Mouse (Mus musculus): ENCODE data around the gene Ubtf. TPM values are rescaled to one million over a fixed set of nuclear protein-coding genes. Genes with fewer than 3 reads are reported as not detected.

Ubtf gene
- polyA plus RNA-seq, 1 experiment from 2014 or later = 70.5 TPM

DNA sequence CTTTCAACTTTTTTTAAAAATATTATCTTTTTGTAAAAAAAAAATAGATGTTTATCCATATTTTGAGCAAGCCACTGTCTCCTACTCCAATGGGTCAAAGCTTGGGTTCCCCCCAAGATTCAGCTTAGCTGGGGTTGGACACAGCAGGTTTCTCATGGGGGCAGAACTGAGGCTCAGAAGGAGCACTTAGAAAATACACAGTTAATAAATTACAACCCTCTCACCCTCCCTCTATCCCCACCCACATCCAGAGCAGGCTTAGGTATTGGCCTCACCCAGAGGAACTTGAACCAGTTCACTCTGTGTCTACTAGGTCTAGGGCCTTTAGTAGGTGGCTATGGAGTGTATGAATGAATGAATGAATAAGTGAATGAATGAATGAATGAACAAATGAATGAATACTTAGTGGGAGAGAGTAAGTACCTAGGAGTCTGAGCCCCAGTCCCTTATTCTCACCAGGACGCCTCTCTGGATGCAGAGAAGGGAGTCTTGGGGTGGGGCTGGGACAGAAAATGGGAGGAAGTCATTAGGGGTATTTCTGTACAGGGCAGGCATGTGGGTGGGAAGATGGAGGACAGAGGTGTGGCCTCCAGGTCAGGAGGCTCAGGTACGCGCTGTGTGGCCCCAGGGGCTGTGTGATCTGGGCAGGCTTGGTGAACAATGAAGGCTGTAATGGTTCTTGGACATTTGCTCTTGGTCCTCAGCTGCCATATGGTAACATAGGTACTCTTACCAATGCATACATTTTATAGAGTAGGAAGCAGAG lies 29.8 kb upstream of the Ubtf start:
- Histone ChIP-seq H3K4me2 (ENCODE audit: low read depth, low read length) (no peak overlapping the region), H3K9ac (ENCODE audit: low read length) (no peak overlapping the region), H3K4me1 (ENCODE audit: control insufficient read depth, insufficient read depth, low read length) (no peaks in the 10 kb centered on the region), H3K27me3 (ENCODE audit: control insufficient read depth, insufficient read depth, low read length) (no peaks in the 10 kb centered on the region), H3K9me3 (replicated peaks; ENCODE audit: control insufficient read depth, low read length) (no peaks in the 10 kb centered on the region), H3K4me3 (replicated peaks; ENCODE audit: low read length) (no peak overlapping the region), H3K27ac (ENCODE audit: low read length) (no peak overlapping the region), H3K36me3 (ENCODE audit: control insufficient read depth, insufficient read depth, low read length) (no peaks in the 10 kb centered on the region)
- 71% methylated on average over 3 of the region's 3 CpGs for WGBS
- ATAC-seq (ENCODE audit: insufficient read depth, low FRiP score) = no peak; the same call in 1 of the 2 replicates

DNA sequence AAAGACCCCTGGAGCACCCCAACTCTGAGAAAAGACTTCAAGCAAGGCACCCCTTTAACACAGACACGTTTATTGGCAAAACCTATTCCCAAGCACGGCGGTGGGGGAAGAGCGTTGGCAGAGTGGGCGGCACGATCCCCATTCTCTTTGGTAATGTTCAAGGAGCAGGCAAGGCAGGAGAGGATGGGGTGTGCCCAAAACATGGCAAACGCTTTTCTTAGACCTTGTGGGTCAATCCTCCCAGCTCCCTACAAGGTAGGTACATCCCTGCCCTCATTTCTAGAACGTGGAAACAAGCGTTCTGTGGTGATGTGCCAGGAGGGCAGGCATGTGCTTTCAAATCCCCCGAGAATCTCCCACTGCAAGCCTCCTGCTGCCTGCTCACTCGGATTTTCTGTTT lies 29.2 kb upstream of the Ubtf start:
- Histone ChIP-seq H3K27me3 (ENCODE audit: control insufficient read depth, insufficient read depth, low read length) (no peaks in the 10 kb centered on the region), H3K9ac (ENCODE audit: low read length) (no peak overlapping the region), H3K36me3 (ENCODE audit: control insufficient read depth, insufficient read depth, low read length) (no peaks in the 10 kb centered on the region), H3K4me3 (replicated peaks; ENCODE audit: low read length) (no peak overlapping the region), H3K9me3 (replicated peaks; ENCODE audit: control insufficient read depth, low read length) (no peaks in the 10 kb centered on the region), H3K27ac (ENCODE audit: low read length) (no peak overlapping the region), H3K4me2 (ENCODE audit: low read depth, low read length) (no peak overlapping the region), H3K4me1 (ENCODE audit: control insufficient read depth, insufficient read depth, low read length) (no peaks in the 10 kb centered on the region)
- WGBS = 89% methylated on average over 11 of the region's 11 CpGs
- ATAC-seq (ENCODE audit: insufficient read depth, low FRiP score) = no peak

DNA sequence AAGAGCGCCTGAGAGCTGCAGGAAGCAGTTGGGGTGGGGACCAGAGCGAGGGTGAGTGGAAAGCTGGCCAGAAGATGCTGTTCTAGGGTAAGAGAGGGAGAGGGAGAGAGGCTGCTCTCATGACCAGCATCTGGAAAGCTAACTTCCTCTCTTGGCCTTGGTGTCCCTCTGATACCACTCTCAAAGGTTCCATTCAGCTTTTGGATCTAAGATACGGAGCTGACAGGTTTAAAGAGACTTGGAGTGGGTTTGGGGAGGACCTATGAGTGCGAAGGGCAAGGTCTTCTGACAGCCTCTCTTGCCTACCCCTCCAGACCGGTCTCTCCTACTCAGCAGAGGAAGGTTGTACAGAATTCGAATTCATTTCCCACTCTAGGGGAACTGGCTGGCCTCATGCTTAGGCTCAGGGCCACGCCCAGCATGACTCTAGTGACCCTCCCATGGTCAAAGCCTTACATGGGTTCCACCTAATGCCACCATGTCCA lies 28.6 kb upstream of the Ubtf start:
- no peaks in the 10 kb centered on the region for H3K9me3 ChIP-seq (replicated peaks; ENCODE audit: control insufficient read depth, low read length)
- no peak overlapping the region for H3K4me2 ChIP-seq (ENCODE audit: low read depth, low read length)
- no peaks in the 10 kb centered on the region for H3K36me3 ChIP-seq (ENCODE audit: control insufficient read depth, insufficient read depth, low read length)
- ATAC-seq (ENCODE audit: insufficient read depth, low FRiP score) = no peak
- no peaks in the 10 kb centered on the region for H3K4me1 ChIP-seq (ENCODE audit: control insufficient read depth, insufficient read depth, low read length)
- no peak overlapping the region for H3K27ac ChIP-seq (ENCODE audit: low read length)
- 92% methylated on average over 7 of the region's 7 CpGs for WGBS
- H3K9ac ChIP-seq (ENCODE audit: low read length) = no peak overlapping the region
- no peaks in the 10 kb centered on the region for H3K27me3 ChIP-seq (ENCODE audit: control insufficient read depth, insufficient read depth, low read length)
- H3K4me3 ChIP-seq (replicated peaks; ENCODE audit: low read length) = no peak overlapping the region

DNA sequence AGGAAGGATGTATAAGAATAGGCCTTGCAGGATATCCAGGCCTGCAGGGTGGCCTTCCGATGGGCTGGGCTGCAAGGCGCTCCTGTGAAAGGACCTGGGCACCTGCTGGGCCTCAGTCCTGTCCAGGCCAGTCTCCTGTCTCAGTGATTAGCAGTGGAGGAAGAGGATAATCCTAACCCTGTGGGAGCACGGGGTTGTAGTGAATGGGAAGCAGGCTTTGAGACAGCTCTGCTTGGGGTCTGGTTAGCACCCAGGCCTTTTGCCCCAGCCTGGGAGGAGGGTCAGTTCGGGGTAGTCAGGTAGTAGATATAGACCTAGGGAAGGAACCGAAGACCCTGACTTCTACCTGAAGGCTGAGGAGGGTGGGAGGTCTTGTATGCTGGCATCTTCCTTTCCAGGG lies 28.1 kb upstream of the Ubtf start:
- H3K9me3 ChIP-seq (replicated peaks; ENCODE audit: control insufficient read depth, low read length) = no peaks in the 10 kb centered on the region
- WGBS = 73% methylated on average over 5 of the region's 5 CpGs
- H3K4me1 ChIP-seq (ENCODE audit: control insufficient read depth, insufficient read depth, low read length) = no peaks in the 10 kb centered on the region
- no peak overlapping the region for H3K4me2 ChIP-seq (ENCODE audit: low read depth, low read length)
- no peak overlapping the region for H3K27ac ChIP-seq (ENCODE audit: low read length)
- no peak overlapping the region for H3K4me3 ChIP-seq (replicated peaks; ENCODE audit: low read length)
- ATAC-seq (ENCODE audit: insufficient read depth, low FRiP score) = no peak
- no peak overlapping the region for H3K9ac ChIP-seq (ENCODE audit: low read length)
- H3K36me3 ChIP-seq (ENCODE audit: control insufficient read depth, insufficient read depth, low read length) = no peaks in the 10 kb centered on the region
- H3K27me3 ChIP-seq (ENCODE audit: control insufficient read depth, insufficient read depth, low read length) = no peaks in the 10 kb centered on the region

DNA sequence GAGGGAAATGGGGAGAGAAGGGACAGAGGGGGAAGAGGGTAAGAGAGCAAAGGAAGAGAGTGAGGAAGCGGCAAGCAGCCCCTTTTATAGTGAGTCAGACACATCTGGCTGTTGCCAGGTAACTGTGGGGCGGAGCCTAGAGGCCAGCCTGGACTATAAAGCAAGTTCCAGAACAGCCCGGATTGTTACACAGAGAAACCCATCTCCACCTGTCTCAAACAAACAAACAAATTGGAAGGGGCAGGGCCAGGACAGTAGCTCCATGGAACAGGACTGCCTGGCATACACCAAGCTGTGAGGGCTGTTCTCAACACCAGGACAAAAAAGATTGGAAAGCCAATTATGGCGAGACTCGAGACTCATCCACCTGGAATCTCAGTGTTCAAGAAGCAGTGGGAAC lies 27.4 kb upstream of the Ubtf start:
- WGBS = 63% methylated on average over 5 of the region's 5 CpGs
- Histone ChIP-seq H3K9me3 (replicated peaks; ENCODE audit: control insufficient read depth, low read length) (no peaks in the 10 kb centered on the region), H3K9ac (ENCODE audit: low read length) (no peak overlapping the region), H3K4me1 (ENCODE audit: control insufficient read depth, insufficient read depth, low read length) (no peaks in the 10 kb centered on the region), H3K36me3 (ENCODE audit: control insufficient read depth, insufficient read depth, low read length) (no peaks in the 10 kb centered on the region), H3K4me2 (ENCODE audit: low read depth, low read length) (no peak overlapping the region), H3K4me3 (replicated peaks; ENCODE audit: low read length) (no peak overlapping the region), H3K27ac (ENCODE audit: low read length) (no peak overlapping the region), H3K27me3 (ENCODE audit: control insufficient read depth, insufficient read depth, low read length) (no peaks in the 10 kb centered on the region)
- no peak for ATAC-seq (ENCODE audit: insufficient read depth, low FRiP score)

DNA sequence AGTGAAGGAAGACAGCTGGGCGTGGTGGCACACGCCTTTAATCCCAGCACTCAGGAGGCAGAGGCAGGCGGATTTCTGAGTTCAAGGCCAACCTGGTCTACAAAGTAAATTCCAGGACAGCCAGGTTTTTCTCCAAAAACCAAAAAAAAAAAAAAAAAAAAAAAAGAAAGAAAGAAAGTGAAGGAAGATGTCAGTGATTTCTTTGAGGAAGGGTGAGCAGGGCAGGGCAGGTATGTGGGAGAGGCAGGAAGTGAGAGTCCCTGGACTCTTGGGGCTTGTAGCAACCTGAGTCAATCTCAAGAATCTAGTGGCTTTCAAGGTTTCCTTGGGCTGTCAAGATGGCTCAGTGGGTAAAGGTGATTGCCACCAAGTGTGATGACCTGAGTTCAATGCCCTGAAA lies 24.9 kb upstream of the Ubtf start:
- H3K4me3 ChIP-seq (replicated peaks; ENCODE audit: low read length) = no peak overlapping the region
- no peaks in the 10 kb centered on the region for H3K9me3 ChIP-seq (replicated peaks; ENCODE audit: control insufficient read depth, low read length)
- H3K36me3 ChIP-seq (ENCODE audit: control insufficient read depth, insufficient read depth, low read length) = no peaks in the 10 kb centered on the region
- WGBS = 83% methylated on average over 3 of the region's 3 CpGs
- no peak overlapping the region for H3K27ac ChIP-seq (ENCODE audit: low read length)
- H3K4me1 ChIP-seq (ENCODE audit: control insufficient read depth, insufficient read depth, low read length) = no peaks in the 10 kb centered on the region
- no peak overlapping the region for H3K9ac ChIP-seq (ENCODE audit: low read length)
- H3K27me3 ChIP-seq (ENCODE audit: control insufficient read depth, insufficient read depth, low read length) = no peaks in the 10 kb centered on the region
- H3K4me2 ChIP-seq (ENCODE audit: low read depth, low read length) = no peak overlapping the region
- no peak for ATAC-seq (ENCODE audit: insufficient read depth, low FRiP score)

DNA sequence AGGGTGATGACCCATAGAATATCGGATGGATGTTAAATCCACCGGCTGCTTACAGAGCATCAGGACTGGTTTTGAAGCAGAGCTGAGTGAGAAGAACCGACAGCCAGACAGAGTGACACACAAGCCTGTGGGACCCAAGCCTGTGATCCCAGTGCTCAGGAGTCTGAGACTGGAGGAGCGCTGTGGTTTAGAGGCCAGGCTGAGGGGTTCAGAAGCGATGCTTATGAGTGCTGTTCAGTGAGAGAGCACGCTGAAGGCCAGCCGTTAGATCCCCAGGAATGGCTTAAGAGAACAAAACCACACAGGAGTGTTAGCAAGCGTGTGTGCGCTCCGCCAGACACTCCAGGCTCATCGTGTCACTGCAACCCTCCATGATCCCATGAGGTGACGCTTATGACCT lies 23.2 kb upstream of the Ubtf start:
- H3K9me3 ChIP-seq (replicated peaks; ENCODE audit: control insufficient read depth, low read length) = no peaks in the 10 kb centered on the region
- H3K27me3 ChIP-seq (ENCODE audit: control insufficient read depth, insufficient read depth, low read length) = no peaks in the 10 kb centered on the region
- H3K27ac ChIP-seq (ENCODE audit: low read length) = no peak overlapping the region
- H3K36me3 ChIP-seq (ENCODE audit: control insufficient read depth, insufficient read depth, low read length) = no peaks in the 10 kb centered on the region
- no peak overlapping the region for H3K4me2 ChIP-seq (ENCODE audit: low read depth, low read length)
- H3K9ac ChIP-seq (ENCODE audit: low read length) = no peak overlapping the region
- no peak overlapping the region for H3K4me3 ChIP-seq (replicated peaks; ENCODE audit: low read length)
- WGBS = 69% methylated on average over 12 of the region's 12 CpGs
- ATAC-seq (ENCODE audit: insufficient read depth, low FRiP score) = no peak
- H3K4me1 ChIP-seq (ENCODE audit: control insufficient read depth, insufficient read depth, low read length) = no peaks in the 10 kb centered on the region

DNA sequence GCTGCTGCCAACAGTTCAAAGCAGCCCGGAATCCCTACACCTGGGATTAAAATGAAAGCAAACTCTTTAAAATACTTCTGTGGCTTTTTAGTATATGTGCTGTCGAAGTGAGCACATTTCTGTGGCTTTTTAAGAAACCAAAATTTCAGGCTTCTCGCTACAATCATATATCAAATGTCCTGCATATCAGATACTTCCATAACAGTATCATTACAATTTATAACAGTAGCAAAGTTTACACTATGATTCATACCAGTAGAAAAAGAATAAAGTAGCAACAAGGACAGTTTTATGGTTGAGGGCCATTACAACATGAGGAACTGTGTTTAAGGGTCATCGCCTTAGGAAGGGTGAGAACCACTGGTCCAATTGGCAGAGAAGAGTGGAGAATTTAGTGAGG lies 21.6 kb upstream of the Ubtf start:
- no peaks in the 10 kb centered on the region for H3K36me3 ChIP-seq (ENCODE audit: control insufficient read depth, insufficient read depth, low read length)
- ATAC-seq (ENCODE audit: insufficient read depth, low FRiP score) = no peak
- H3K27me3 ChIP-seq (ENCODE audit: control insufficient read depth, insufficient read depth, low read length) = no peaks in the 10 kb centered on the region
- H3K4me2 ChIP-seq (ENCODE audit: low read depth, low read length) = no peak overlapping the region
- no peak overlapping the region for H3K4me3 ChIP-seq (replicated peaks; ENCODE audit: low read length)
- H3K9ac ChIP-seq (ENCODE audit: low read length) = no peak overlapping the region
- H3K9me3 ChIP-seq (replicated peaks; ENCODE audit: control insufficient read depth, low read length) = no peaks in the 10 kb centered on the region
- no peak overlapping the region for H3K27ac ChIP-seq (ENCODE audit: low read length)
- H3K4me1 ChIP-seq (ENCODE audit: control insufficient read depth, insufficient read depth, low read length) = no peaks in the 10 kb centered on the region
- 87% methylated on average over 4 of the region's 4 CpGs for WGBS

DNA sequence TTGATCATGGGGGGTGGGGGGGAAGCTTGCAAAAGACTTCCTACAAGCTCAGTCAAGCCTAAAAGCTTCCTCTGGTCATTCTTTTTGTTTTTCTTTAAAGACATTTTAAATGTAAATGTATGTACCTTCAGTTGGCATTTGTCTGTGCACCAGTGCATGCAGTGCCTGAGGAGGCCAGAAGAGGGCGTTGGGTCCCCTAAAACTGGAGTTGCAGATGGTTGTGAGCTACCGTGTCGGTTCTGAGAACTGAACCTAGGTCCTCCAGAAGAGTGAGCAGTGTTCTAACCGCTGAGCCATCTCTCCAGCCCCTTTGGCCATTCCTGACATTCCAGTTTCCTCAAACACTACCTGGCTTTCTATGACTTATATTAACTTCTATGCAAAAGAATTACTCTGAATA lies 20.1 kb upstream of the Ubtf start:
- no peak for ATAC-seq (ENCODE audit: insufficient read depth, low FRiP score)
- Histone ChIP-seq H3K9me3 (replicated peaks; ENCODE audit: control insufficient read depth, low read length) (no peaks in the 10 kb centered on the region), H3K4me1 (ENCODE audit: control insufficient read depth, insufficient read depth, low read length) (no peaks in the 10 kb centered on the region), H3K4me3 (replicated peaks; ENCODE audit: low read length) (no peak overlapping the region), H3K27ac (ENCODE audit: low read length) (no peak overlapping the region), H3K4me2 (ENCODE audit: low read depth, low read length) (no peak overlapping the region), H3K27me3 (ENCODE audit: control insufficient read depth, insufficient read depth, low read length) (no peaks in the 10 kb centered on the region), H3K36me3 (ENCODE audit: control insufficient read depth, insufficient read depth, low read length) (no peaks in the 10 kb centered on the region), H3K9ac (ENCODE audit: low read length) (no peak overlapping the region)
- 62% methylated on average over 4 of the region's 4 CpGs for WGBS

Data from stomach, embryonic 16.5 days (tissue).